Mouse (Mus musculus): ENCODE data around the gene Zfp324. TPM values are rescaled to one million over a fixed set of nuclear protein-coding genes. Genes with fewer than 3 reads are reported as not detected.

The Zfp324 gene
- polyA plus RNA-seq, 1 experiment from 2014 or later: 14.5 TPM

DNA sequence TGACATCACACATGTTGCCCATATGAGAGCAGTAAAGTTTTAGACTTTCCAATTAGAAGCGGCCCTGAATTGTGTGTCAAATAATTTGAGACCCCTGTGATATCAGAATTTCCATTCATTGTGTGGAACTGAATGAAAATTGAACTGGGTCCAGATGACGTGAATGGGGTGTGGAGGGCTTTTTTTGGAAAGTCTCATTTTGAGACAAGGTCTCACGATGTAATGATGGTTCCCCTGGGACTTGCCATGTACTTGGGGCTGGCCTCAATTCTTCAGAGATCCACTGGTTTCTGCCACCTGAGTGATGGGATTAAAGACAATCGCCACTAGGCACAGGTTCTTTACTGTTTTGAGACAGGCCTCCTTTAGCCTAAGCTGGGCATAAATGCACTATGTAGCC is 25.0 kb upstream of the Zfp324 start:
- Histone ChIP-seq H3K4me2 (replicated peaks) (no peak overlapping the region), H3K36me3 (no peaks in the 10 kb centered on the region), H3K27ac (no peak overlapping the region), H3K9ac (no peak overlapping the region), H3K27me3 (no peaks in the 10 kb centered on the region), H3K4me1 (no peaks in the 10 kb centered on the region), H3K4me3 (no peak overlapping the region), H3K9me3 (replicated peaks) (no peaks in the 10 kb centered on the region)
- ATAC-seq (ENCODE audit: low FRiP score): no peak
- 86% methylated on average over 4 of the region's 4 CpGs for WGBS

DNA sequence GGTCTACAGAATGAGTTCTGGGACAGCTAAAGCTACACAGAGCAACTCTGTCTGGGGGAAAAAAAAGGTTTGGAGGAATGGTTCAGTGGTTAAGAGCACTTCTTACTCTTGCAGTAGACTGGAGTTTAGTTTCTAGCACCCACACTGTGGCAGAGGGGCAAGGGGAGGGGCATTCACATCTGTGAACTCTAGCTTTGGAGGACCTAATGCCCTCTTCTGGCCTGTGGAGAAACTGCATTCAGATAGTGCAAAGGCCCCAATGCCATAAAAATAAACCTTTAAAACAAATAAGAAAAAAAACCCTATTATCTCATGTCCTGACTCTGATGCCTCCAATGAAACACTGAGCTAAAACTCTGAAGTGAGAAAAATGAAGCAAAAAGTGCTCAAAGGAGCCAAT is 22.1 kb upstream of the Zfp324 start:
- ATAC-seq (ENCODE audit: low FRiP score): no peak
- no peak overlapping the region for H3K9ac ChIP-seq

DNA sequence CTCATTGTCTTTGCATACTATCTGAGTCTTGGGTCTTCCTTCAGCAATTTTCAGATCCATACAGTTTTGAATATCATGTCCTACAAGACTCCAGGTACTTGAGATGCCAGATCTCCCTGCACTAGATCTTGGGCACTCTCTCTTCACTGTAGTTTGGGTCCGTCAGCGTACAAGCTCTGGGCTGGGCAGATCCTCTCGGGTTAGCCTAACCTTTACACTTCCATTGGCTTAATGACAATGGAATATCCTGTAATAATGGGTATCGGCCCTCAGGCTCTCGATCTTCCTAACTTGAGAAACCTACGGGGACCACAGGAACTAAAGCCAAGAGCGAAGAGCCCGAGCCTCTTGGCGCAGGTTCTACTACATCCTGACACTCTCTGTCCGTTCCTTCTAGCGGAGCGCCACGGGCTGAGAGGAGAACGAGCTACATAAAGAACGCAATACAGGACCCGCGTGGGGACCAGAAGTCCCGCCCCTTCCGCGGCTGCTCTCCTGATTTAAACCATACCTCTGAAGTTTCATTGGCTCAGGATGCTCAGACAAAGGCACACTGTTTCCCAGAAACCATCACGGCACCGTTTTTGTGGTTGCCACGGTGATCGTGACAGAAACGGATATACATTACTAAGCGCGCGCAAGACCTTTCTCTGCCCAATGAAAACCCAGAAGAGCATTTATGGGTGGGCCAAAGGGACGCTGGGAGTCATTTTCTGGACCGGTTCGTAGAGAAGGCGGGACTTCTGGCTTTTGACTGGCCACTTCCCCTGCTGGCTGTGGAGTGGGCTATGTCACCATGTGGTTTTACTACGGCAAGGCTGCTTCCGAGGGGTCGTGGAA is 16.4 kb upstream of the Zfp324 start:
- ATAC-seq (ENCODE audit: low FRiP score): peak; percentile 97
- 9% methylated on average over 35 of the region's 35 CpGs for WGBS
- no peaks in the 10 kb centered on the region for H3K9me3 ChIP-seq (replicated peaks)
- H3K4me1 ChIP-seq: peaks cover 12% of the 10 kb centered on the region
- no peaks in the 10 kb centered on the region for H3K36me3 ChIP-seq
- no peaks in the 10 kb centered on the region for H3K27me3 ChIP-seq
- H3K9ac ChIP-seq: peak overlapping the region; percentile 66
- H3K4me2 ChIP-seq (replicated peaks): peak overlapping the region; percentile 82
- H3K4me3 ChIP-seq: peak overlapping the region; percentile 45
- H3K27ac ChIP-seq: peak overlapping the region; percentile 88

More for the DNA sequence above, 22.1 kb upstream of the Zfp324 start:
- Histone ChIP-seq H3K9me3 (replicated peaks) (no peaks in the 10 kb centered on the region), H3K27me3 (no peaks in the 10 kb centered on the region), H3K27ac (no peak overlapping the region), H3K4me2 (replicated peaks) (no peak overlapping the region), H3K4me1 (no peaks in the 10 kb centered on the region), H3K4me3 (no peak overlapping the region), H3K36me3 (no peaks in the 10 kb centered on the region)

DNA sequence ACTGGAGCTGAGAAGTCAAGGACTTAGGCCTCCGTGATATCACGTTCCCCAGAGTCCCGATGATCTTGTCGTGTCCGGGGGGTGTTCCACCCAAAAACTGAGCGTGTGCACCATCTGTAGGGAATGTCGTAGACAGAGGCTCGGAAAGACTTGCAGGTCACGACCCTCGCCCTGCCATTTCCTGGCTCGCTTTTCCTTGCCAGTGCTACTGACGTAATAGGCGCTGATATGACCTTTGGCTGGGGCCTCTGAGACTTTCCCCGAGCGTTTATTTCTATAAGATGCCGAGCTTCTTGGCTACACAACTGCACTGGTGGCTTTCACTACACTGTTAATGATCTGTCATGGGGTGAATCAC is 15.8 kb upstream of the Zfp324 start:
- Histone ChIP-seq H3K27me3 (no peaks in the 10 kb centered on the region), H3K9ac (peak overlapping the region; percentile 66), H3K36me3 (no peaks in the 10 kb centered on the region), H3K9me3 (replicated peaks) (no peaks in the 10 kb centered on the region), H3K4me2 (replicated peaks) (peak overlapping the region; percentile 82), H3K4me3 (peak overlapping the region; percentile 45), H3K27ac (peak overlapping the region; percentile 80), H3K4me1 (peaks cover 12% of the 10 kb centered on the region)
- WGBS: 6% methylated on average over 16 of the region's 16 CpGs
- no peak; the same call in 1 of the 2 replicates for ATAC-seq (ENCODE audit: low FRiP score)

DNA sequence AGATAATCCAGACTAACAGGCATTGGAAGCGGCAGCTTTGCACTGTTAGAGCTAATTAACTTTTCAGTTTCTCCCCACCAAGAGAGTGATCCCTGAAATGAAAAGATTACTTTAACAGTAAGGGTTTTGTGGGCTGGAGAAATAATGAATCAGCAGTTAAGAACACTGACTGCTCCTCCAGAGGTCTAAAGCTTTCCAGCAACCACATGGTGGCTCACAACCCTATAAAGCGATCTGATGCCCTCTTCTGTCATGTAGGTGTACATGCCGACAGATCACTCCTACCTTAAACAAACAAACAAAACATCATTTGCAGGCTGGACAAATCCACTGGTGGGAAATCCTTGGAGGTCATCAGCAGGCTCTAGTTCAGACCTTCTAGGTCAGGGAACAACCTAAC is 10.7 kb upstream of the Zfp324 start:
- Histone ChIP-seq H3K4me3 (no peak overlapping the region), H3K4me2 (replicated peaks) (no peak overlapping the region), H3K4me1 (peaks cover 7% of the 10 kb centered on the region), H3K27ac (no peak overlapping the region), H3K27me3 (no peaks in the 10 kb centered on the region), H3K9me3 (replicated peaks) (no peaks in the 10 kb centered on the region), H3K9ac (no peak overlapping the region), H3K36me3 (no peaks in the 10 kb centered on the region)
- WGBS: 62% methylated on average over 3 of the region's 3 CpGs
- ATAC-seq (ENCODE audit: low FRiP score): no peak

DNA sequence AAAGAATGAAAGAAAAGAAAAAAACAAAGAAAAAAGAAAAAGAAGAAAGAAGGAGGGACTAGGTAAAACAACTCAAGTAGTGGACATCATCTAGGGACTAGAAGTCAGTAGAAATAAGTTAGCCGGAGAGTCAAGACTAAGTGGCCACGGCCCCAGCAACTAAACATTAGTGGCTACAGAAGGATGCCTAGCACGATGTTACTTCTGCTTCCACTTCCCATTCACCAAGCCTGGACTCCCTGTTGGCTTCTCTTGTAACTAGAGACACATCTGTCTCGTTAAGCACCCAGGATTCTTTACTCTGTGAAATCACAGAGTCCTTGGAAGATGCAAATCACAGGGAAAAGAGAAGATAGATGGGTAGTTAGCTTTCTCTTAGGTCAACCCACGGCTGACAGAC is 8.1 kb upstream of the Zfp324 start:
- Histone ChIP-seq H3K4me3 (no peak overlapping the region), H3K9me3 (replicated peaks) (no peaks in the 10 kb centered on the region), H3K4me1 (no peaks in the 10 kb centered on the region), H3K9ac (no peak overlapping the region), H3K27me3 (no peaks in the 10 kb centered on the region), H3K27ac (no peak overlapping the region), H3K36me3 (no peaks in the 10 kb centered on the region), H3K4me2 (replicated peaks) (no peak overlapping the region)
- WGBS: 76% methylated on average over 5 of the region's 5 CpGs
- no peak for ATAC-seq (ENCODE audit: low FRiP score)

DNA sequence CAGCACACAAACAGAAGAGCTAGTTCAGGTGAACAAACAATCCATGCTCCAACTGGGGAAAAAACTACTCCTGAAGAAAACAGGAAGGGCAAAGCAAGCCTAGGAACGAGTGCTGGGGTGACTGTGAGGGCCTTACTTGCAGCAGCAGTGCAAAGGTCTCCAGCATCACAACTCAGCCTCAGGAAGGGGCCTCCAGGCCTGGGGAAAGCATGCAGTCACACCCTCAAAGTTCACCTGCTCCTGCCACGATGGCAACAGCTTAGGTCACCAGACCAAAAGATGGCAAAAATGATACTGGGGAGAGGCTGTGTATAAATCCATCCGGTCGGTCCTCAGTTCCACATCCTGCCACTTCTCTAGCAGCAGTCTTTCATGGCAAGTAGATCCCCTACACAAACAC is 6.7 kb upstream of the Zfp324 start:
- Histone ChIP-seq H3K36me3 (no peaks in the 10 kb centered on the region), H3K4me3 (no peak overlapping the region), H3K4me1 (no peaks in the 10 kb centered on the region), H3K27ac (no peak overlapping the region), H3K4me2 (replicated peaks) (no peak overlapping the region), H3K9ac (no peak overlapping the region), H3K27me3 (no peaks in the 10 kb centered on the region), H3K9me3 (replicated peaks) (no peaks in the 10 kb centered on the region)
- 80% methylated on average over 4 of the region's 4 CpGs for WGBS
- ATAC-seq (ENCODE audit: low FRiP score): no peak

DNA sequence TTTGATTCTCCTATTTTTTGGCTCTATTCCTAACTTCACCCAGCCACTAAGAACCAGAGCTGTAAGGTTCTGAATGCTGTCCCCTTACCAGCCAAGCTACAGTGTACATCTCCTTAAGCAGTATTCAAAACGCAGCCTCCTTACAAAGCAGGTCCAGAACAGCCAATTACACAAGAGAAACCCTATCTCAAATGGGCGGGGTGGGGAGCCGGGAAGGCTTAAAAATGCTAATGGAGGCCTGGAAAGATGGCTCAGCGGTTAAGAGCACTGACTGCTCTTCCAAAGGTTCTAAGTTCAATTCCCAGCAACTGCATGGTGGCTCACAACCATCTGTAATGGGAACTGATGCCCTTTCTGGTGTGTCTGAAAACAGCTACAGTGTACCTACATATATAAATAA is 5.9 kb upstream of the Zfp324 start:
- Histone ChIP-seq H3K36me3 (no peaks in the 10 kb centered on the region), H3K27ac (no peak overlapping the region), H3K4me2 (replicated peaks) (no peak overlapping the region), H3K4me1 (peaks cover 1% of the 10 kb centered on the region), H3K9me3 (replicated peaks) (no peaks in the 10 kb centered on the region), H3K4me3 (no peak overlapping the region), H3K9ac (no peak overlapping the region), H3K27me3 (no peaks in the 10 kb centered on the region)
- 14% methylated on average over 4 of the region's 4 CpGs for WGBS
- no peak for ATAC-seq (ENCODE audit: low FRiP score)

DNA sequence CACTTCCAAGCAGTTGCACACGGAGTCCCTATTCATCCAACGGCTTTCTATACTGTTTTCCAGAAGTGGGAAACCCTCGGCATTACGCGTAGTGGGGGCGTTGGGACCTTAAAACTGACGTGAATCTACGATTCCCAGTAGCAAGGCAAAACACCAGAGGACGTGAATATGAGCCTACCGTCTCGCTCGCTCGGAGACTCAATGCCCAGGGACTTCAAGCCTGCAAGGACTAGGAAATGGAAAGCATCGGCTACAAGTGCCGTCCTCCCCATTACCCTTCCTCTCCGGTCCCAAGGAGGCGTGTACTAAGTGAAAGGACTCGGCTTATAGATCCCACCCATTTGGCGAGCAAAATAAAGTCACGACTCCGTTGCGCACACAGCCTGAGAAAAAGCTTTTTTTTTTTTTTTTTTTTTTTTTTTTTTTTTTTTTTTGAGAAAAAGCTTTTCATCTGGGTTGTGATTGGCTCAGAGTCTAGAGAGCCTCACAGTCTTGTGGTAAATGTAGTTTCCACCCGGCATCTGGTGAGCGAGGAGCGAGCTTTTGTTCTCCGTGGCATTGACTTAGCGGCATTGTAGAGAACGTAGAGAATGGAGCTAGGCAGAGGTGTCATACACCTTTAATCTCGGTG is 4.0 kb upstream of the Zfp324 start:
- peak; percentile 71 for ATAC-seq (ENCODE audit: low FRiP score)
- H3K9me3 ChIP-seq (replicated peaks): no peaks in the 10 kb centered on the region
- H3K4me1 ChIP-seq: peaks cover 12% of the 10 kb centered on the region
- peak overlapping the region; percentile 53 for H3K9ac ChIP-seq
- H3K4me3 ChIP-seq: peak overlapping the region; percentile 37
- WGBS: 3% methylated on average over 29 of the region's 29 CpGs
- no peaks in the 10 kb centered on the region for H3K36me3 ChIP-seq
- H3K27me3 ChIP-seq: no peaks in the 10 kb centered on the region
- H3K4me2 ChIP-seq (replicated peaks): peak overlapping the region; percentile 57
- H3K27ac ChIP-seq: peak overlapping the region; percentile 80

DNA sequence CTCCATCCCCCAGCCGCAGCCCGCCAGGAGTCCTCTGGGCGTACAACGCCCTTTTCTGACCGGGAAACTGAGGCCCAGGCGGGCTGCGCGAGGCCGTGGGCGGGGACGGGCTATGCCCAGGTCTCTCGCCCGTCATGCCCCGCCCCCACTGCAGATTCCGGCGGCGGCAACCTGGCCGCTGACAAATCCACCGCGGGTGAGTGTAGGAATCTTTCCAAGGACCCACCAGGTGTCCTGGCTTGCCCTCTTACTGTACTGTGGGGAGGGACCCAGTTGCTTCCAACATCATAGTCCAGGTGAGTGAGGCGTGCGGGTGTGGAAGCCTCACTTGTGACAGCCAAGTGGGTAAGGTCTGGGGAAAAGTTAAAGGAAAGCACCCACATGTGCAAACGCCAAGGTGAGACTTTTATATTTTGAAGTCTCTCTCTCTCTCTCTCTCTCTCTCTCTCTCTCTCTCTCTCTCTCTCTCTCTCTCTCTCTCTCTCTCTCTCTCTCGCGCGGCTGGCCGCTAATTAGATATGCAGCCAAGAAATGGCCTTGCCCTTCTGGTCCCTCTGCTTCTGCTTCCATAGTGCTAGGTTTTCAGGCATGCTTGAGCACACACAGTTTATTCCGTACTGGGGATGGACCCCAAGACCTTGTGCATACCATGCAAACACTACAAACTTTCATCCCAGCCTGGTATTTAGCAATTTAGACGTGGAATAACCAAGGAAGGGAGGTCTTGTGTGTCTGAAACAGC is 637 bp downstream of the Zfp324 start:
- peak overlapping the region; percentile 90 for H3K27ac ChIP-seq
- WGBS: under 1% methylated on average over 29 of the region's 29 CpGs
- peaks cover 22% of the 10 kb centered on the region for H3K4me1 ChIP-seq
- peak overlapping the region; percentile 96 for H3K4me2 ChIP-seq (replicated peaks)
- H3K9me3 ChIP-seq (replicated peaks): no peaks in the 10 kb centered on the region
- H3K36me3 ChIP-seq: peaks cover 27% of the 10 kb centered on the region
- H3K27me3 ChIP-seq: no peaks in the 10 kb centered on the region
- peak overlapping the region; percentile 85 for H3K4me3 ChIP-seq
- ATAC-seq (ENCODE audit: low FRiP score): peak; percentile 69
- H3K9ac ChIP-seq: peak overlapping the region; percentile 95

DNA sequence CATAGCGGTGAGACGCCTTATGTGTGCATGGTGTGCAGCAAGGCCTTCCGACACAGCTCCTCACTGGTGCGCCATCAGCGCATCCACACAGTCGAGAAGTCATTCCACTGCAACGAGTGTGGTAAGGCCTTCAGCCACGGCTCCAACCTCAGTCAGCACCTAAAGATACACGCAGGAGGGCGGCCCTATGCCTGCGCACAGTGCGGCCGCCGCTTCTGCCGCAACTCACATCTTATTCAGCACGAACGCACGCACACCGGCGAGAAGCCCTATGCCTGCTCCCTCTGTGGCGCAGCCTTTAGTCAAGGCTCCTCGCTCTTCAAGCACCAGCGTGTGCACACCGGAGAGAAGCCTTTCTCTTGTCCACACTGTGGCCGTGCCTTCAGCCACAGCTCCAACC is 5.3 kb downstream of the Zfp324 start:
- Histone ChIP-seq H3K9me3 (replicated peaks) (no peaks in the 10 kb centered on the region), H3K9ac (no peak overlapping the region), H3K36me3 (peaks cover 48% of the 10 kb centered on the region), H3K27ac (no peak overlapping the region), H3K4me2 (replicated peaks) (no peak overlapping the region), H3K4me3 (no peak overlapping the region), H3K4me1 (peaks cover 13% of the 10 kb centered on the region), H3K27me3 (no peaks in the 10 kb centered on the region)
- WGBS: 93% methylated on average over 25 of the region's 25 CpGs
- ATAC-seq (ENCODE audit: low FRiP score): no peak

DNA sequence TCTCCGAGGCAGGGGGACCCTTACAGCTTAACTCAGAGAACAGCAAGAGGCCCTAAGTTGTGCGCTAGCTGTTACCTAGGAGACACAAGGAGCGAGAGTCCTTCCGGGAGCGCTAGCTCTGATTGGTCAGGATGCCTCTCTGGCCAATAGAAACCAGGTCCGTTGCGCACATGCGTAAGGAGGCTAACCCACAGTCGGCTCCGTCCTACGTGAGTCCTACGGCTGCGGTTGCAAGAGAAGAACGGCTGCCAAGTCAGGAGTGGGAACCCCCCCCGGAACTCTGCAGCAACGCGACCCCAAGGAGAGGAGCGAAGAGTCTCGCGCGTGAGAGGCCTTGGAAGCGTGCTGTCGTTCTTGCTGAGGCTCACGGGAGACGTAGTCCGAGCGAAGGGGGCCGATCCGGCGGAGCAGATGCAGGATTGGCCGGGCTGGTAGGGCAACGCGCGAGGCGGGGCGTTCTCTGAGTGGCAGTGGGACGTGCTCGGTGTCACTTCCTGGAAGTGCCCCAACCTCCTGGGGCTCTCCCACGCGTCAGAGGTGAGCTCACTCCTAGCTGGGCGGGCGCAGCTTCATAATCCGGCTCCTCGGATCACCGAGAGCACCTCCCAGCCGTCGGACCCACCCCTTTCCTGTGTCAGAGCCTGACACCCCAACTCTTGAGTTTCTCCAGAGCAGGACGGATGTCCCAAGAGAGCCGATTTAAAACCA is 12.2 kb downstream of the Zfp324 start, which contains the start of gene Zfp446:
Gene Zfp446, plus strand, starts transcription at position 167 of the 708 bp plus-strand sequence.
- ATAC-seq (ENCODE audit: low FRiP score): peak; percentile 99
- under 1% methylated on average over 40 of the region's 49 CpGs for WGBS
- no peaks in the 10 kb centered on the region for H3K9me3 ChIP-seq (replicated peaks)
- H3K27ac ChIP-seq: peak within 1 kb of the TSS; percentile 92
- peaks cover 12% of the 10 kb centered on the region for H3K4me1 ChIP-seq
- peaks cover 16% of the 10 kb centered on the region; the same call in 1 of the 2 replicates for H3K36me3 ChIP-seq
- no peaks in the 10 kb centered on the region for H3K27me3 ChIP-seq
- H3K4me2 ChIP-seq (replicated peaks): peak within 1 kb of the TSS; percentile 78
- peak within 1 kb of the TSS; percentile 63 for H3K4me3 ChIP-seq
- H3K9ac ChIP-seq: peak within 1 kb of the TSS; percentile 69

Measured in hindbrain, embryonic 12.5 days (tissue).